Mouse (Mus musculus) embryo, embryonic 11 days (tissue): ENCODE data around the gene Cpeb2.

Source experiments
- DNase-seq: peaks from one replicate; pipeline ENCODE4 v3.0.0-alpha.2; 2015

Gene Cpeb2

GRCm38 (mm10) chr5:43232480-43233315 is at the start of gene Cpeb2:
TSS of gene Cpeb2 (plus strand) at chr5:43233170.
- DNase-seq, result peak; percentile 94

GRCm38 (mm10) chr5:43183556-43183955 is 49.4 kb upstream of the Cpeb2 start:
- DNase-seq, result no peak

- no peak for DNase-seq
Measured at GRCm38 (mm10) chr5:43184834-43185233, 48.1 kb upstream of the Cpeb2 start.

- no peak for DNase-seq
Measured at GRCm38 (mm10) chr5:43185478-43185877, 47.5 kb upstream of the Cpeb2 start.

GRCm38 (mm10) chr5:43200686-43201085 is 32.3 kb upstream of the Cpeb2 start:
- no peak for DNase-seq

GRCm38 (mm10) chr5:43206495-43207053 is 26.4 kb upstream of the Cpeb2 start:
- no peak for DNase-seq

- DNase-seq, result no peak
Measured at GRCm38 (mm10) chr5:43217468-43217867, 15.5 kb upstream of the Cpeb2 start.

GRCm38 (mm10) chr5:43217987-43218846 is 14.8 kb upstream of the Cpeb2 start:
- DNase-seq, result no peak

- DNase-seq, result no peak
Measured at GRCm38 (mm10) chr5:43218847-43219132, 14.2 kb upstream of the Cpeb2 start.

GRCm38 (mm10) chr5:43223359-43223758 is 9.6 kb upstream of the Cpeb2 start:
- no peak for DNase-seq

- DNase-seq, result no peak
Measured at GRCm38 (mm10) chr5:43224245-43224644, 8.7 kb upstream of the Cpeb2 start.

GRCm38 (mm10) chr5:43226160-43226559 is 6.8 kb upstream of the Cpeb2 start:
- DNase-seq, result no peak

- no peak for DNase-seq
Measured at GRCm38 (mm10) chr5:43227607-43228006, 5.4 kb upstream of the Cpeb2 start.

- DNase-seq, result no peak
Measured at GRCm38 (mm10) chr5:43231061-43231460, 1.9 kb upstream of the Cpeb2 start.

GRCm38 (mm10) chr5:43232149-43232479 is 856 bp upstream of the Cpeb2 start:
- no peak for DNase-seq

GRCm38 (mm10) chr5:43233316-43234181 is 579 bp downstream of the Cpeb2 start:
- DNase-seq, result peak; percentile 77

- DNase-seq, result peak; percentile 68
Measured at GRCm38 (mm10) chr5:43234321-43235185, 1.6 kb downstream of the Cpeb2 start.

- DNase-seq, result peak; percentile 60
Measured at GRCm38 (mm10) chr5:43235186-43235785, 2.3 kb downstream of the Cpeb2 start.

GRCm38 (mm10) chr5:43235997-43236396 is 3.0 kb downstream of the Cpeb2 start:
- no peak for DNase-seq

- no peak for DNase-seq
Measured at GRCm38 (mm10) chr5:43236476-43236875, 3.5 kb downstream of the Cpeb2 start.

- DNase-seq, result no peak
Measured at GRCm38 (mm10) chr5:43237238-43237637, 4.3 kb downstream of the Cpeb2 start.
